Mouse (Mus musculus) mesoderm, embryonic 11.5 days (tissue): ENCODE measurements around the gene Aipl1.

Experiments used
- DNase-seq: peaks from one replicate; pipeline ENCODE4 v3.0.0-alpha.2; 2012; ENCODE audit warnings: low read depth, low spot score

Aipl1 gene

GRCm38 (mm10) chr11:72050168-72050894, 13.0 kb upstream of the Aipl1 start:
- no peak for DNase-seq

- DNase-seq: no peak
Measured at GRCm38 (mm10) chr11:72049171-72049759, 12.0 kb upstream of the Aipl1 start.

GRCm38 (mm10) chr11:72048730-72049129, 11.4 kb upstream of the Aipl1 start:
- no peak for DNase-seq

- DNase-seq: no peak
Measured at GRCm38 (mm10) chr11:72044231-72044630, 6.9 kb upstream of the Aipl1 start.

- no peak for DNase-seq
Measured at GRCm38 (mm10) chr11:72042631-72043030, 5.3 kb upstream of the Aipl1 start.

GRCm38 (mm10) chr11:72041768-72042607, 4.7 kb upstream of the Aipl1 start, which contains the start of gene Pimreg:
TSS of gene Pimreg (plus strand) at chr11:72042032.
- peak; percentile 94 for DNase-seq

GRCm38 (mm10) chr11:72041290-72041767, 4.0 kb upstream of the Aipl1 start:
- no peak for DNase-seq

- DNase-seq: no peak
Measured at GRCm38 (mm10) chr11:72039599-72040386, 2.5 kb upstream of the Aipl1 start.

- DNase-seq: peak; percentile 86
Measured at GRCm38 (mm10) chr11:72037996-72038395, 687 bp upstream of the Aipl1 start.

GRCm38 (mm10) chr11:72032589-72032988, 4.7 kb downstream of the Aipl1 start:
- DNase-seq: no peak

- DNase-seq: no peak
Measured at GRCm38 (mm10) chr11:72032091-72032490, 5.2 kb downstream of the Aipl1 start.

GRCm38 (mm10) chr11:72031353-72031752, 6.0 kb downstream of the Aipl1 start:
- no peak for DNase-seq

GRCm38 (mm10) chr11:72029143-72029542, 8.2 kb downstream of the Aipl1 start:
- peak; percentile 53 for DNase-seq

- DNase-seq: no peak
Measured at GRCm38 (mm10) chr11:72027836-72028235, 9.5 kb downstream of the Aipl1 start.

GRCm38 (mm10) chr11:72026516-72026915, 10.8 kb downstream of the Aipl1 start:
- DNase-seq: no peak

- DNase-seq: peak; percentile 52
Measured at GRCm38 (mm10) chr11:72025843-72026242, 11.5 kb downstream of the Aipl1 start.

- peak; percentile 78 for DNase-seq
Measured at GRCm38 (mm10) chr11:72024193-72024781, 13.0 kb downstream of the Aipl1 start.

GRCm38 (mm10) chr11:72023581-72023980, 13.7 kb downstream of the Aipl1 start:
- DNase-seq: no peak

GRCm38 (mm10) chr11:72022827-72023226, 14.5 kb downstream of the Aipl1 start:
- DNase-seq: no peak

GRCm38 (mm10) chr11:72021015-72021414, 16.3 kb downstream of the Aipl1 start:
- no peak for DNase-seq

- DNase-seq: no peak
Measured at GRCm38 (mm10) chr11:72017253-72017601, 20.1 kb downstream of the Aipl1 start.
